Mouse (Mus musculus): ENCODE results near the gene Nell2.
A peak's percentile ranks its signal among the peaks of the same experiment; 100 is the strongest.

Gene Nell2

DNA sequence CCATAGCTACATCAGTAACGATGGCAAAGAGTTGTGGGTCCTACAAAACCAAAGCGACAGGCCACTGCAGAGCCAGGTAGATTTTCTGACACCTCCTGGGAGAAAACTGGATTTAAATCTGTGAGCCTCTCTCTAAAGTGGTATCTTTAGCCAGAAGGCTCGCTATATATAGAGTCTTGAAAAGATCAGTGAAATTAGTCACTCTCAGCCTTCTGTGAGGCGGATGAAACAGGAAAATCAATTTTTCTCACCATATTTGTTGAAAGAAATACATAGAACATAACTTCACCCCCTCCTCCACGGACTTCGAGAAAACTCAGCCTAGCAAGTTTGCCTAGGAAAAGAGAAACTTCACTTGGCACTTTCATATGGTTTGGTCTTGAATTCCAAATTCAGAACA, 54.4 kb downstream of the Nell2 start:
- DNase-seq (ENCODE audit: low spot score), result no peak

DNA sequence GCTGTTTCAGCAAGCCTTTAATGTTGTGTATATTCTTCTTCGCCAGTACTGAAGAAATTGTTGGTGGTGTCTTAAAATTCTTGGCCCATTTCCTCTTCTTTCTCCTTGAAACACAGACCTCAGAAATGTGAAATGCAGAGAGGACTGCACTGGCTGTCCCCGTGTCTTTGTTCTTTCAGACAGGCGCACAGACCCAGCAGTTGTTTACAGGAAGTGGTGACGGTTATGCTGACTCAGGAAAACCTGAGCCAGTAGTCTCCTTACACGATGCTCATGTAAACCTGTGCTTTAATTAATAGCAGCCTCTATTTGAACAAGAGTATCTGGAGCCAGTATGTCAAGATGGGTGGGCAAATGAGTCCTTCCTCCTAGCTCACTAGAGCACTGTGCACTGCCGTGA, 61.2 kb downstream of the Nell2 start:
- no peak for DNase-seq (ENCODE audit: low spot score)

DNA sequence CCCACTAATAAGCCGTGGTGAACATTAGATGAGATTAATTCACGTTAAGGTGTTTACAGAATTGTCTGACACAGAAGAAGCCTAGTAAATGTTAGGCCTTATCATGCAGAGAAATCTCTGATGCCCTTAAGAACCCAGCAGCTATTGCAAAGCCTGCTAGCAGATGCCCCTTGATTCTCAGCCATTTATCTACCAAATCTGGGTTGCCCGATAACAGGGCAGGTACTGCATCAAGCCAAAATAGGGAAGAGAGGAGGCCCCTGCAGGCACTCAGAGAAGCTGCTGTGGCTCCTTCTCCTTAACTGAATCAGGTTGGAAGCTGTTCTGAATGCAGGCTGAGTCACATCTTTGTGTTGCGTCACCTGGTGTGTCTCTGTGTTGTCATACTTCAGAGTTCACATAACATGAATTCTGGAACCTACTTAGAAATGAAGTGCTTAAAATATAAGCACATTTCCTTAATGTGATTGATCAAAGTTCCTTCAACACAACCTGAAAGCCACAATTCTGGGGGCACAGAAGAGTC, 68.3 kb downstream of the Nell2 start:
- no peak for DNase-seq (ENCODE audit: low spot score)

DNA sequence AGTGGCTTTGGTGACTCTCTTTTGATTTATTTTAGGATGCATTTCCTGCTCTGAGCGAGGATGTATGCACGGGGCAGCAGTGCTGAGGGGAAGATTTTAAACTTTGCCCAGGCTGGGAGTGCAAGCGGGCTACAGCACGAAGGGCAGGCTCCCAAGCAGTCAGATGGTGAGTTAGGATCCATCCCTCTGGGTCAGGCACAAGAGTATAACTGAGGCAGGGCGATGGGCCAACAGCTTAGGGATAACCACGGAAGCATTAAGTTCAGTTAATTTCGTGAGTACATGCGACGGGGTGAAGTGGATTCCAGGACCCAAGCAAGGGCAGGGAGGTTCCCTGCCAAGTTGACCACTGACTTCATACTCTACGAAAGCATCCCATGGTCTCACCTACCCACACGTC, 83.8 kb downstream of the Nell2 start:
- no peak for DNase-seq (ENCODE audit: low spot score)

DNA sequence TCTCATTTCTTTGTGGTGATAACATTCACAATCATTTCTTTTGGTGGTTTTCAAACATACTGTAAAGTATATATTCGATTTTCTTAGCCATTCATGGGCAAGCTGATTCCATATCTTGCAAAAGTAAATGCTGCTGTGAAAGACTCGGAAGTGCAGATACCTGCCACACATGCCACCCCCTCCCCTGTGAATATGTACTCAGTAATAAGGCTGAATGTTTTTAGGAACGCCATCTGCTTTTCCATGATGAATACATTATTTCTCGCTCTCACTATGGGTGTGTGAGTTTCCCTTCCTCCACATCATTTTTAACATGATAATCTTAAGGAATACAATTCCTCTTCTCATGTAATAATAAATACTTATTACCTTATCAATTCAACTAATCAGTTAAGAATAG, 90.6 kb downstream of the Nell2 start:
- DNase-seq (ENCODE audit: low spot score), result no peak

DNA sequence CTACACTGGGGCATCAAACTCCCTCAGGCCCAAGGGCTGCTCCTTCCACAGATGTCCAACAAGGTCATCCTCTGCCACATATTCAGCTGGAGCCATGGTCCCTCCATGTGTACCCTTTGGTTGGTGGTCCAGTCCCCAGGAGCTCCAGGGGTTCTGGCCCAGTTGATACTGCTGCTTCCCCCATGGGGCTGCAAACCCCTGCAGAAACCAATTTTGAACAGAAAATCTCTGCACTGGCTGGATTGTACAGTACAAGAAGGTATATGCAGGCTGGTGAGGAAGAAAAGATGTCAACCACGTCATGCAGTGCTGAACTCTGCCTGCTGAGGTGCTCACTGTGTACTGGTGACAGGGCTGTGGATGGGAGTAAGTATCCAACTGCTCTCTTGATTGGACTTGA, 92.1 kb downstream of the Nell2 start:
- no peak for DNase-seq (ENCODE audit: low spot score)

DNA sequence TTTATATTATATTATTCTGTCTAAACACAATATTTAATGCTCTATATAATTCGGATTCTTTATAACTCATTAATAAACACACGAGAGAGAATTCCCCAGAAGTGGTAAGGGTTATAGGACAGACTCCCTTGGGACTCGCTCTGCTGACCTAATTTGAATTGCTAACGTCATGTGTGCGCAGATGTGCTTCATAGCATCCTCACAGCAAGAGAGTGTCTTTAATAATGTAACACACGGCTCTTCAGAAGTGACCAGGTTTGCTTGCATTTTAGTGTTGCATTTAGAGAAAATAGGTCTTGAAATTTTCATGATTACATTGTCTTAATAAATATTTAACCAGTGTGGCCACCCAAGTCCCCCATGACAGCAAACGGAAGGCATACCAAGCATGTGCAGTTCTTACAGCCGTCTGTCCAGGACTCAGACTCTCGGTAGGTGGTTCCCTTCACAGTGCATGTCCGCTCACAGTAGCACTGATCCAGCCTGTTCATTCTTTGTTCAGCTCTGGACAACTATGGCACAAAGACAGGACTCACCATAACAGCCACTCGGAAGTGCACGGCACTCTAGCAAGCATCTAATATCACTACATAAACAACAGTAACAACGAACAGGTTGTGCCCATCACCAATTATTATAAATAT, 97.1 kb downstream of the Nell2 start:
- DNase-seq (ENCODE audit: low spot score), result peak; percentile 70

DNA sequence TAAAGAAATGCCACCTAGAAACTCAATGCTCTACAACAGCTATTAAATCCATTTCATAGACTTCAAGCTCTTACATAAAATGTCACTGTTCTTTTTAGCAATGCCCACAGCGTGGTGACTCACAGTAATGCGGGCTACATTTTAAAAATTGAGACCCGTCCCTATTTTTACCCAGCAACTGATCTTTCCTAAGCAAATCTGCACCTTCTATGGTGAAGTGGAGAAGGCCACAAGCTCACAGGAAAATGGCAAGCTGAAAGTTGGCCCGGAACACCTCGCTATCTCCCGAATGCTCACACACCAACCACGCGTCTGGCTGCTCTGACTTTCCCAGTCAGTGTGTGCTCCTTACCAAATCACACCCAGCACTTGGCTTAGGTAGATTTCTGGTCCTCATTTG, 98.4 kb downstream of the Nell2 start:
- no peak for DNase-seq (ENCODE audit: low spot score)

DNA sequence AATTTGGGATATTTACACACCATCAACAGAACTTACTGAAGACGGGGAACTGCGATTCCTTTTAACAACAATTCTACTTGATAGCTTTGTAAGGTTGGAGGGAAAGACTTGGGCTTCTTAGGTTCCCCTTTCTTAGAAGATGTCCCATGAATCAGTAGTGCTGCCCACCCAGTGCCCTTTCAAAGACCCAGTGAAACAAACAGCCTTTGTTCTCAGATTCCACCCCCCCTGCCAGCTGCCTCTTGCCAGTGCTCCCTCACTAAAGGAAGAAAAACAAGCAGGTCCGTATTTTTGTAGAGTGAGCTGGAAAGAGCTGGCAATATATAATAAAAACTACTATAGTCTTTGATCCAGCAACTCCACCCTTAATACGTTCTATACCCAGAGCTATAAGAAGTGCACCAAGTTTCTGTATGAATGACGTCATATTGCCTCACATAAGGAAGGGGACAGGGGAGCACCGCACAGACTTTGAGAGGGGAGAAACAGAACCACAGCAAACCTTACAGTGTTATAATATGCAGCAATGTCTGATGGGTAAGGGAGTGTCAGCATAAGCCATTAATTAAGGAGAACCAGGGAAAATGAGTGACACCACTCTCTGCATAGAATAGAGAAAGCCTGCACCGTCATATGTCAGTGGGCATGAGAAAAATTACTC, 100.2 kb downstream of the Nell2 start:
- peak; percentile 13 for DNase-seq (ENCODE audit: low spot score)

DNA sequence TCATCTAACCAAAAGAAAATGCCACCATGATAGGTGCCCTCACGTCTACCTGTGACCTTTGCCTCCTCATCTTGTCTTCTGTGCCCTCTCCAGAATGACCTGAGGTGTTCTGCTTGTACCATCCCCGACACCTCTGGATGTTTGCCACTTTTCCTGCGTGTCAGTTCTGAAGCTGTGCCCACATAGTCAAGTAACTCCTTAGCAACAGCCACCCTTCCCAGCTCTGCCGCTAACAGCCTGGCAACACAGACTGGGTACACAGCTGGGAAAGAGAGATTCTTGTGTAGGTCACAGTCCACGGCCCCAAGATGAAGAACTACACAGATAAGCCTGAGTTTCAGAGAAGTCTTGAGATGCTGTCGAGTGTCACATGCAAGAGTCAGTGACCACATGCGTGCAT, 103.3 kb downstream of the Nell2 start:
- DNase-seq (ENCODE audit: low spot score), result no peak

DNA sequence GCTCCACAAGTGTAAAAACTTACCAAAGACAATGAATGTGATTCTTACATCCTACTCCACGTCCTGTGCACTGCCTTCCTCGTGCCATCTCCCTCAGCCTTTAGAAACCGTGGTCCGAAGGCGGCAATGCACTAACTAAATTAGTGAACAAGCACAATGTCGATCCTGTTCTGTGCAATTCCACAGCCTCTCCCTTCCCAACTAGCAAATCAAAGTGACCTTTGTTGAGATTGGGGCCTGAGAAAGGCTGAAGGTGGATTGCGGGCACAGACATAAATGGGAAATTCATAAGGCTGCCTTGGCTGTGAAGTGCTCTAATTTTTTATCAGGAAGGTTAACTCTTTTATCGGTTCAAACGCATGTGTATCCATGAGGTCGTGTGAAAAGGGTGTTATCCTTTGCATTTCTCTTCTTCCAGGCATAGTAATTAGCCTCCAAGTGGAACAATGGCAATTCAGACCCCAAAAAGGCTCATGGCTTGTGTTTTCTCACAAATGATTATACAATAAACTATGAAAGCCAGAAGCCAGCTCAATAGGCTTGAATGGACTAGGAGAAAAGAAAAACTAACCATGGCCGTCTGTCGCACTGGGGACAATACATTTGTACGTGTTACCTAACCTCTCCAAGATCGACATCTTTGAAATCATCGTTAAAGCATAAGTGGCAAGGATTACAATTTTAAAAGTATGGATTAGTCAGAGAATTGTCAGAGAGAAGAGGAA, 106.0 kb downstream of the Nell2 start:
- DNase-seq (ENCODE audit: low spot score), result no peak

DNA sequence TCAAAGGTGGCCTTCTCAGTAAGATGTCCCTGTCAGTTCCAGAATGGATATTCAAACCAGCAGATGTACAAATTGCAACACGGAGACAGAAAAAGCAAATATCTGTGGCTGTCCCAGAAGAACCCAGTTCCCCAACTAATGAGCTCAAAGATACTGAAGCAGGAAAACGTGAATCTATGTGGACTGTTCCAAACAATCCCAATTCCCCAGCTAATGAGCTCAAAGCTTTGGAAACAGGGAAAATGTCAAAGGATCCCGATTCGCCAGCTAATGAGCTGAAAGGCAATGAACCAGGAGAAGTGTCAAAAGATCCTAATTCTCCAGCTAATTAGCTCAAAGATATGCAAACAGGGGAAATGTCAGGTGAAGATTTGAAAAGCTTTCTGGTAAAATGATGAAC, 109.7 kb downstream of the Nell2 start:
- no peak for DNase-seq (ENCODE audit: low spot score)

DNA sequence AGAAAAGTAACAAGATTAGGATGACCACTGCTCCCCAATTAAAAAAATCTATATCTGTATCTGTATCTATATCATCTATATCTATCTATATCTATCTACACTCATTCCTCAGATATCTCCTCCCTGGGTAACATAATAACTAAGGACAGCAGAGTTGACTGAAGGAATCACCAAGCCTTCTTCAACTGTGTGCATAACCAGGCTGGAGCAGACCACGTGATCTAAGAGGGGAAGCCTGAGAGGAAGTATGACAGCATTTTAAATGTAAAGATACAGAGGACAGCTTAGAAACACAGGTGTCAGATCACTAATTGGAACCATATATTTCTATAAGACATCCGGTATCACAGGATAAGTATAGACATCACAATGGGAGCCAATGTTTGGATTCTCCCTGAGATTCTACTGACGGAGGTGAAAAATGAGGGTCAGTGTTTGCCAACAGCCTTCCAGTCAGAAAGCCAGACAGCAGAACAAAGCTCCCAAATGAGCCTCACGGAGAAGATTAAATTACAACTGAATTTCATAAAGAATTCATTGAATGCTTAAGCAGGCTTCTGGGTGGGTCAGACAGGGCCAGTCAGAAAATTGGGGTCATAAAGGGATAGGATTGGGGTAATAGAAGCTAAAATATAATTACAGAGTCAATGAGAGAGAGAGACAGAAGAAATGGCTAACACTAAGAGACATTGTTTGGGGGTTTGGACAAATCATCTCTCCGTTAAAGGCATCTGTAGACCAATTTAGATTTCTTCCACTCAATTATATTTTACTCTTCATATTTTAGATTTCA, 116.2 kb downstream of the Nell2 start:
- no peak for DNase-seq (ENCODE audit: low spot score)

DNA sequence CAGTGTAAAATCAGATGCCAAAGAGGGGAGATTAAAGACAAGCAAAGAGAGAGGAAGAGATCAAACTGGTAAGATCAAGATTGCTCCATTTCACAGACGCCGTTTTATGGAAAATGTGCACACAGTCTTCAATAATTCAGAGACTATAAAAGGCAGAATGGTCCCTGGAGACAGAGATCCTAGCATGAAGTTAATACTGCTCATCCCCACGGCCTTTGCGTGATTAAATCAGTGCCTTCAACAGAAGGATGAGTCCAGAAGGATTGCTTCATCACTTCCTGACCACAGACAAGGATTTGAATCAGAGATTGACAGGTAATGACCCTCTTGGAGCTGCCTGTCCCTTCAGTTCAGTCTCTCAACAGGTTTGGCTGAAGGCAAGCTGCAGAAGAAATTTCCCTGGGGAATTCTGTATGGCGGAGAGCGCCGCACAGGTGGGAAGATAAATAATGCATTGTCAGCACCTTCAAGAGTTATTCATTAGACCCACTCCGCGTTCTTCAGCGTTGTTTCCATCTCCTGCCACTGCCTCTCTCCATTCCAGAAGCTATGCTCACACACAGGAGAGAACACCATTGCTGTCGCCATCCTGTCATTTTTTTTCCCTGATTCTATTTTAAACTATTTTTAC, 118.0 kb downstream of the Nell2 start:
- peak; percentile 26 for DNase-seq (ENCODE audit: low spot score)

DNA sequence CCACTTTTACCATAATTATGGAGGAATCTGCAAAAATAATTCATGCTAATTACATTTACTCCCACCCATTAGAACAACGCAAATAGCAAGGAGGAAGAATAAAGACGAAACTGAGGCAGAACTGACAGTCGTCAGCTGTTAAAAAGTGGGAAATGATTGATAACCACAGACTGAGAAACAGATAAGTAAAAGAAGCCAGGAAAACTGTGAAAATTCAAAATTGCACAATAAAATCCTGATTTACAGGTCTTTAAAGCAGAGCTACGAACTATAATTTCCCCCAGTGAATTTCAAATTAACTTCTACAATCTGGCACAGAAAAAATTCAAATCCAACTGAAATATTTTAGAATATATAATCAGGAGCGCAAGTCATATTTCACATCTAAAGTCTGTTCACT, 138.0 kb downstream of the Nell2 start:
- no peak for DNase-seq (ENCODE audit: low spot score)

DNA sequence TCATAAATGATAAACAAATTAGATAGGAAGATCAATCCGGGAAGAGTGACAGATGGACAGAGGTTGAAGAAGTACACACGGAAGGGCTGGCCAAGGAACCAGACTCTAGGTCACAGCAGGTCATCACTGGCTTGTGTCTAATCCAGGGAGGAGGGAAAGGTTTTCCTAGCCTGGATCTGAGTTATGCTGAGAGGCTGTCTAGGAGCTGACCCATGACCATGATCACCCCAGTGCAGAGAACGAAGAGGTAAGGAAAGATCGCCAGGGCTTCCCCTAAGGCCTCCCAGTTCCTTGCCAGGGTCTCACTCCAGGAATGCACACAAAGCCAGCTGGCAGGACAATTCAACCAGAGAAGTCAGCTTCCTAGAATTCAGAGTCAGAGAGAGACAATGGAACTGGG, 139.4 kb downstream of the Nell2 start:
- DNase-seq (ENCODE audit: low spot score), result no peak

DNA sequence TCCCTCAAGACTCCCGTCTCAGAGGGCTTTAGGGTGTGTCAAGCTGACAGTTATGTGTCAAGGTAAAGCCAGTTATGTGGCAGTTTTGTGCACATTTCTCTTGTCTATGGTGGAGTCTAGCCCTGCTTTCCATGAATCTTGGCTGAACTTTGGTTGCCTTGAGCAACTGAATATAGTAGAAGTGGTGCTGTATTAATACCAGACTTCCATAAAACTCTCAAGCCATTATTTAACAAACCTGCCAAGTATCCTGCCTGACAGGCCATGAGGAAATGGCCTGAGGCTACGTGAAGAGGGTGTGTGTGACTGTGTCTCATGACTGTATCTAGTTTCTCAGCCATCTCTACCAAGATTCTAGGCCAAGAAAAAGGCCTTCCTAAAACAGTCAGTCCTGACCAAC, 147.5 kb downstream of the Nell2 start:
- DNase-seq (ENCODE audit: low spot score), result no peak

DNA sequence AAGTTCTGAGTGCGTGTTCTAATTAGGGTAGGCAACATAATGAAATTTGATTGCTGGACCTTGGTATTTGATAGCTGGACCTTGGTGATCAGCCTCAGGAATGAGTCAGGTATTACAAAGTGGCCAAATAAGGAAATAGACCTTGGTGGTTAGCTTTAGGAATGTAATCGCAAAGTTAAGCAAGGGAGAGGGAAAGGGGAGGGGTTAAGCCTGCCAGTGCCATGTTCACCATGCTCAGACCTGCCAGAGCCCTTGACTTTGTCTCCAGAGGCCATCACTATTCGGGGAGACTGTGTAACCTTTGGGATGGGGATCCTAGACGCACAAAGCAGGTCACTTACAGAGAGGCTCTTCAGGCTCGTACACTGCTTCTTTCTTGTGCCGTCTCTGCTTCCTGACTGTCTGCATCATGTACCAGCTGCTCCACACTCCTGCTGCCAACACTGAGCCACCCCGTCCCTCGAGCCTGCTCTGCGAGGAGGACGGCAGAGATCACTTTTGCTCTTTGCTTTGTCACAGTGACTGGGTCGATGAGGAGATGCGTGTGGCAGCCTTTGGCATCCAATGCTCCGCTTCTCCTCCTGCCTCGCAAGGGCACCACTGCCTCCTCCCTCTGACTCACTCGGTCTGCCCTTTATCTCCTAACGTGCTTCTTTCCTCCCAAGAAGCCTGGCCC, 157.5 kb downstream of the Nell2 start:
- no peak for DNase-seq (ENCODE audit: low spot score)

DNA sequence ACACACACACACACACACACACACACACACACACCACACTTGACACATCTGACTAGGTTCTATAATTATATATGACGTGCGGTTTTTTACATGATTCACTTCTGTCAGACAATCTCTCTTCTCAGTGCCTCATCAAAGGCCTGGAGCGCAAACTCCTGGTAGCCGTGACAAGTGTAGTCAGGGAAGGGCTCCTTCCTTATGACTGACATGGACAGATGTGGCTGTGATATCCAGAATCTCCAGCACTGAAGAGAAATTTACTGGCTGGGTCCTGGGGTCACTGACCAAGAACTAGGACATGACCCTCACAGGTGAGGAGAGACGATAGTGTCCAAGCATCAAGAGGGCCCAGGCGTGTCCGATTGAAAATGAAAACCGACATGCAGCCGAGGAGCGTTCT, 160.2 kb downstream of the Nell2 start:
- no peak for DNase-seq (ENCODE audit: low spot score)

DNA sequence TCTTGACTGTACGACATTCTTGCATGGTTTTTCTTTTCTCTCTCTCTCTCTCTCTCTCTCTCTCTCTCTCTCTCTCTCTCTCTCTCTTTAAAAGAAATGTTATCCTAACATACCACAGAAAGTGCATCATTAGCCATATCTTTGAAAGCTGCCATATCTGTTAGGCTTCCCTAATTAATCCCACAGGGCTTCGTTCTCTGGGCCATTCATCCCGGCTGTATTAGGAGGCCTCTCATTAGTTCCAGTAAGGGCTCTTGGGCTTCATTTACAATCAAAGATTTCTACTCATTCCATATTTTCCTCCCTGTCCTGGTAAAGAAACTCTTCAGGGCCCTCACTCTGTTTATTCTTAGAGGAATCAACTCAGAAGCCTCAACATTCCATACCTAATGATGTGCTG, 161.9 kb downstream of the Nell2 start:
- no peak for DNase-seq (ENCODE audit: low spot score)

DNA sequence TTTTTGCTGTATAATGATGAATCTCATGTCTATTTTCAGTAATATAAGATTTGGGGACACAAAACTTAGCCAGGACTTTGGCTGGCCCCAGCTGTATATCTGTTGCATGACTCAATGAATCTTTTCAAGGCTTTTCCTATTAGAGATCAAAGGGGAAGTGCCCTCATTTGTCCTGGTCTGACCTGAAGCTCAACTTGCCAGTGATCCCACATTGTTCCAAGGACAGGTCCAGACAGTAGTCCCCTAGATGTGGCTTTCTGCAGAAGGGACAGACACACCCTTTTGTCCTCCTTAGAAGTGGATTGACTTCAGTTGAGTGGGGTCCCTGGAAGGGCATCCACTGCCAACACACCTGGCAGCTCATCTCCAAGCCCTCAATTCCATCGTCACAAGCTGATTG, 173.6 kb downstream of the Nell2 start:
- no peak for DNase-seq (ENCODE audit: low spot score)
